Mouse (Mus musculus) thymus, postnatal 4 days (tissue): ENCODE data around the gene Sorbs1.
"Not testable (repeated sequence)": the region's sequence is repeated elsewhere in the genome, so short reads cannot be mapped to it uniquely, and the experiment has no call there.

Experiments used
- DNase-seq: peaks from one replicate; pipeline ENCODE4 v3.0.0; 2021

Gene Sorbs1

GRCm38 (mm10) chr19:40513632-40514078 is at the start of gene Sorbs1:
TSS of gene Sorbs1 (minus strand) at chr19:40513779.
- DNase-seq = peak; percentile 95

DNA sequence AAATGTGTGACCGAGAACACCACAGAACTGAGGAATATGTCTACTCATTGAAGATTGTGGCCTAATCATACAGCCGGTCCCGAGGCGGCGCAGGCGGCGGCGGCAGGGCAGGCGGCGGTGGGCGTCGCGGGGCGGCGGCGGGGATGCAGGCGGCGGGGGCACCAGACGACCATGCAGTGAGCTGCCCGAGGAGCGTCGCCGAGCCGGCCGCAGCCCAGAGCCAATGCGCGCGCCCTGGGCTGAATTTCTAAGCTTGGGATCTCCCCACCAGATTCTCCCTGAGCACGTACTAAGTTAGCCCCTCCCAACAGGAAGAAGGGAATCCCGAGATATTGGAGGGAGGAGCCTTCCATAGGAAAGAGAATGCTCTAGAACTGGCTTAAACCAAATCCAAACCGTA is 47.9 kb upstream of the Sorbs1 start:
- DNase-seq = not testable (repeated sequence)

DNA sequence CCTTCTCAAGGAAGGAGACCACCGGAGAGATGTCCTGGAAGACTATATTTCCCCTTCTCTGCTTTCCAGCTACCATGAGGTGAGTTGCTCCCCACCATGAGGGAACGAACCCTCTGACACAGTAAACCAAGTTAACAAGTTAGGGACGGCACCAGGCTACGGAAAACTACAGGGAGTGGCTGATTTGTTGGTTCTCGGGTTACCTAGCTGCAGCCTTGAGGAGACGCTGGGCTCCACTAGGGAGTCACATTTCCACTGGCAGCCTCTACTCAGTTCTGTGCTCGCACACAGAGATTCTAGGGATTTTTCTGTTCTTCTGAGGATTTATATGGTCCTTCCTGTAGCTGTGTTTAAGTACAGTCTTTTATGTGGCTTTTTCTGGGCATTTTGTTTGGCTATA is 42.5 kb upstream of the Sorbs1 start:
- DNase-seq = no peak

DNA sequence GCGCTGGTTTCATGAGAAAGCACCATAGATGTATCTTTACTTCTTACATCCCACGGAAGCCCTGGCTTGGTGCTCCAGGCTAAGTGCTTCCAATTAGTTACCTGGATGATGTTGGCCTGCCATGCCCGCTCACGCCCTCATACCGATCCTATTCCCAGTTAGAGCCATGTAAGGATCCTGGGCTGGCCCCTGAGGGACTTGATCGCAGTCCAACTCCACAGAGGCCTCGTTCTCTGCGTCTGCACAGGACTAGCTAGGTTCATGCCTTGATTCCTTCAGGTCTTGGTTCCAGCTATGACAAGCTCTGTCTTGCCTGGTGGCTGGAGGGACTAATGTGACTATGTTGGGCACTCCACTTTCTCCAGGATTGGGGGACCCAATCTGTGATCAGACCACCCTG is 41.6 kb upstream of the Sorbs1 start:
- no peak for DNase-seq

DNA sequence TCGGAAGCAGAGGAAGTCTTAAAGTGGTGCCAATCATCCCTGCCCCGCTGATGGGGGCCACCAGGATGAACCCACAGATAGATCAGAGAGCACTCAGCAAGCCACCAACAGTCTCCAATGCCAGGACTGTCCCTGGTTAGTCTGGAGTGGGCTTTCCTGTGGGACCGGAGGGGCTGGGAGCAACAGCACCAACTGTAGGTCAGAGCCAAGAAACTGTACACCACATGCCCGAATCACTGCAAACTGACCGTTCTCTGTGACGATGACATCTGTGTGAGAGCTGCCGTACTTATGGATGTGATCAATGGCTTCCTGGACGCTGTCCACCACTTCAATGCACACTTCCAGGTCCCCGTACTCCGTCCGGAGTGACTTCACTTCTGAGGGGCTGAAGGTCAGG is 40.8 kb upstream of the Sorbs1 start:
- DNase-seq = no peak

- DNase-seq = no peak
Observed at GRCm38 (mm10) chr19:40553849-40554248, 40.3 kb upstream of the Sorbs1 start.

DNA sequence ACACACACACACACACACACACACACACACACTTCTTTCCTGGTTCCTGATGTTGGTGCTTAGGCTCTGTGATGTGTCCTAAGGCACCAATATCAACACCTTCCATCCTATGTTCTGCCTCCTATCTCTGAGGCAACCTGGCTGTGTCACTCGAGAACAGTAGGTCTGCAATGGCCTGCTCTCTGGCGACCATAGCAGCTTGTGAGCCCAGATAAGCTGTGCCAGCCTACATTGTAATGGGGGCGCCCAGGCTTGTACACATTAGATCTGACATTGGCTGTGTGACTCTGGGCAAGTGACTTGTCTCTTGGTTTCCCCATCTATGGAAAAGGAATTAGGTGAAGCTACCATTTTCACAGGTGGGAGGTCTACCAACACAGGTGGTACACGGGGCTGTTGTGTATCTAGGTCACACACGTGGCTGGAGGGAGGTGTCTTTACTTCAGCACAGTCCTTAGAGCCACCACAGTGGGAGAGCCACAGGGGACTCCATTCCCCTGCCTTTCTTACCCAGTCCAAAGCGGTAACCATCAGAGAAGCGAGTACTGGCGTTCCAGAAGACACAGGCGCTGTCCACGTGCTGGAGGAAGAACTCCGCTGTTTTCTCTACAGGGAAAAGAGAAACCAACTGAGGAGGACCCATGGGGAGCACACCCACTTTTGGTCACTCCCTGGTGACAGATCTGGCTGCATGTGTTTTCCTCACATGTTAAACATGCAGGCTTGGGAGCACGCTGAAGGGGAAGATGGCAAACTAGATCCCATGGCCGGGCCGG is 39.6 kb upstream of the Sorbs1 start:
- no peak for DNase-seq

GRCm38 (mm10) chr19:40549516-40550135 is 36.0 kb upstream of the Sorbs1 start:
- DNase-seq = no peak

GRCm38 (mm10) chr19:40548796-40549515 is 35.4 kb upstream of the Sorbs1 start:
- no peak for DNase-seq

DNA sequence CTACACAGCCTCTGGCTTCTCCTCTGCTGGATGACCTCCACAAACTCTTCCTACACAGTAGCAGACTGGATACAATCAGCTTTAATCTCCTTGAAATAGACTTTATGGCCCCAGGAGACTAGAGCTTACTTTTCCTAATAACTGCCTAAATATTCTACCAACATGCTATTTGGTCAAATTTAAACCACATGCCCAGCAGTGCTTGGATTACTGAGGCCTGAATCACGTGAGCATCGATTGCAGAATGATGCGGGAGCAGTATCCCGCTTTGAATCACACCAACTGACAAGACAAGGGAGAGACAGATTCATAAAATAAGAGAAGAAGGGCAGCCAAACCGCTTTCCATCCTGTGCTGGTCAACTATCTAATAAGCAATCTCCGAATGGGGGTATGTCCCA is 34.8 kb upstream of the Sorbs1 start:
- no peak for DNase-seq

GRCm38 (mm10) chr19:40544856-40545255 is 31.3 kb upstream of the Sorbs1 start:
- peak; percentile 68 for DNase-seq

GRCm38 (mm10) chr19:40542776-40543175 is 29.2 kb upstream of the Sorbs1 start:
- no peak for DNase-seq

DNA sequence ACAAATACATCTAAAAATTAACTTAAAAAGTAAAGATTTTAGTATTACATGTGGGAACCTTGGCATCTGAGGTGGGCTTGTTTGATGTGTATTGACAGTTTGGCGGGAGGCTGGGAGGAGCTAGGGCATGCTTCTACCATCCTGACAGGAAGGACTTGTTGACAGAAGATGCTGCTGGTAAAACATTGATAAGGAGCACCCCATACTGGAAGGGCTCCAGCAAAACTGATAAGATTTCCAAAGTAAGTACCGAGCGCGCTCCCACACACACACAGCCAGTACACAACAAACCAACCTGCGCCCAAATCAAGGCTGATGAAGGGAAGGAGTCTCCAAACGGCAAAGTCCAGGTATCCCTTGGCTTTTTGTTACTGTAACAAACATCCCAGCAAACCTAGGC is 22.9 kb upstream of the Sorbs1 start:
- no peak for DNase-seq

- no peak for DNase-seq
Observed at GRCm38 (mm10) chr19:40532525-40532924, 18.9 kb upstream of the Sorbs1 start.

- no peak for DNase-seq
Observed at GRCm38 (mm10) chr19:40530323-40530722, 16.7 kb upstream of the Sorbs1 start.

DNA sequence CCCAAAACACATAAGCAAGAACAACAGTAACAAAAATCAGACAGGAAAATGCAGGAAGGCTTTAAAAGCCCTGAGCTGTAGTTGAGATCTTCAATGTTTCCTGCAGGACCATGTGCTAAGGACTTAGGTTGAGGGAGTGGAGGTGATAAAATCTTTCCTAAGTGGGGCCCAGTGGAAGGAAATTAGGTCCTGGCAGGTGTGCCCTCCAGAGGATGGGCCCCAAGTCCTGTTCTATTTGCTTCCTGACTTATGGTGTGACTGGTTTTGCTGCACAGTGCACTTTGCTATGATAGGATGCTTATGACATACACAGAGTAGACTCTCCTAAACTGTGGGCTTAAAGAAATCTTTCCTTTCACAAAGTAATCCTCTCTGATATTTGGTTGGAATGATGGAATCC is 14.7 kb upstream of the Sorbs1 start:
- DNase-seq = no peak

DNA sequence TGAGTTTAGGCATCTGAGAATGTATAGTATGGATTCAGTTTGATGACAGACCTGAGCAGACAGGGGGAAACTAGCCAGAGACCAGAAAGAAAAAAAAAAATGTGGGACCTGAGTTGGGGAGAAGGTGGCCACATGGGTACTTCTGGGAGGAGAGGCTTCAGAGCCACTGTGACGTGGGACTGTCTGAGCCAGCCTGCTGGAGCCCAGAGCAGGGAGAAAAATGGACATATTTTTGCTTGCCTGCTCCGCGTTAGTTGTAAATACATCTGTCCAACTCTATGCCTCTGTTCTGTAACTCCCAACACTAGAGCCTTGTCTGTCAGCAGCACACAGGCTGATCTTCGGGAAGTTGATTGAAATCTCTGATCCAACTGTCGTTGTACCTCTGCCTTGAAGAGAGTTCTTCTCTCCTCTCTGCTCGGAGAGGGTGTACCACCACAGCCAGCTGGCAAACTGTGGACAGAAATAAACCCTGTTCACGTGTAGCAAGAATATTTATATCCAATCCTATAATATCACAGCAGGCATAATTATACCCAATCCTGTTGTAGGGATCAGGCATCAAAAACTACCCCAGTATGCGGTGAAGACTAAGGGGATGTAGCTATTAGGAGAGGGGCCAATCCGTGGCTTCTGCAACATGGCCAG is 12.9 kb upstream of the Sorbs1 start:
- DNase-seq = no peak

DNA sequence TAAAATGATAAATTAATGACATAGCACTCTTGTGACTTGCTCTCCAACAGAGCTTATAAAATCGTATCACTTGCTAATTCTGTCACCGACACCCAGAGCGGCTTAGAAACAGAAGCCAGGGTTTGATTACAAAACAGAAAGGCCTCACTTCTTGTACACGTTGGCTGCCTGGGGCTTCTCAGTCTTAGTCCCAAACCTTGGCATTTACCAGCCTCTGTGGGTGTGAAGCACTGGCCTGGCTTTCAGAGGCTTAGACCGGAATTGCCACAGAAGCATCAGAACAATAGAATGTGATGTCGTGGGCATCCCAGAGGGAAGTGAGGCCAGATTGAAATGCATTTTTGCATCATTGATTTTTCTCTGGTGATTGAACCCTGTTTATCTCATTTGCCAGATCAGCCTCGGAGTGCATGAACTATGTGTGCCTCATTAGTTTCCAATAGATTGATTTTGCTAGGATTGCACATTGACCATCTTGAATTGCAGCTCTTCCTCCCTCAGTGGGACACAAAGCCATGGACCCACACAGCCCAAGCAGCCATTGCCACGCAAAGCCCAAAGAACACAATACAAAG is 9.9 kb upstream of the Sorbs1 start:
- DNase-seq = no peak

GRCm38 (mm10) chr19:40520403-40520802 is 6.8 kb upstream of the Sorbs1 start:
- no peak for DNase-seq

GRCm38 (mm10) chr19:40518706-40519105 is 5.1 kb upstream of the Sorbs1 start:
- DNase-seq = no peak

GRCm38 (mm10) chr19:40515596-40515995 is 2.0 kb upstream of the Sorbs1 start:
- no peak for DNase-seq

DNA sequence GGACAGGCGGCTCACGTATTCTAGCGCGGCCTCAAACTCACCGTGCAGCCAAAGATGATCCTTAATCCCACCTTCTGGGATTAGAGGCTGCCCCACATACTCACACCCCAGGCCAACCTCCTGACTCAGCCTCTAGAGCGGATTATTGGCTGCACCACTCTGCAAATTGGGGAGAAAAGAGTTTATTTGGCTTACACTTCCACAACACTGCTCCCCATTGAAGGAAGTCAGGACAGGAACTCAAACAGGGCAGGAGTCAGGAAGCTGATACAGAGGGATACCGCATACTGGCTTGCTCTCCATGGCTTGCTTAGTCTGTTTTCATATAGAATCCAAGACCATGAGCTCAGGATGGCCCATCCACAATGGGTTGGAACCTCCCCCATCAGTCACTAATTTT is 797 bp upstream of the Sorbs1 start:
- DNase-seq = no peak
